Mouse (Mus musculus) retina, postnatal 7 days (tissue): ENCODE results near the gene Gabrb1.

Experiments
- DNase-seq: peaks from one replicate; pipeline ENCODE4 v3.0.0-alpha.2; 2012; ENCODE audit warnings: low read depth, low spot score

Gene Gabrb1

GRCm38 (mm10) chr5:71828996-71829395 lies 171.1 kb downstream of the Gabrb1 start:
- DNase-seq: no peak

DNA sequence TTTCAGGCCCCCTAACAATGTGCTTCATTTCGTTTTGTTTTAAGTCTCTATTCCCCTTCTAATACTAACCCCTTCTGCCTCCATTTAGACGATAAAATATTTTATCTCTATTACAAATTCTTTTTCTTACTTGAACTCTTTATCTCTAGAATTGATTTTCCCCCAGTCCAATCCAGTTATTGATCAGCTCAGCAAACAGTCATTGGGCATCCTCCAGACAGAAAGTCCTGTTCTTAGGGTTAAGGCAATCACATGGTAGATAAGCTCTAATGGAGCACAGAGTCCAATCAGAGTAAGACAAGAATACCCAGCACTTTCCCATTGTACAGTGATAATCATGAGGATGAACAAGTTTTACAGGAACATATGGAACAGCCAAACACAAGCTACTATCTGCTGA lies 172.4 kb downstream of the Gabrb1 start:
- DNase-seq: no peak

GRCm38 (mm10) chr5:71842241-71842640 lies 184.3 kb downstream of the Gabrb1 start:
- no peak for DNase-seq

DNA sequence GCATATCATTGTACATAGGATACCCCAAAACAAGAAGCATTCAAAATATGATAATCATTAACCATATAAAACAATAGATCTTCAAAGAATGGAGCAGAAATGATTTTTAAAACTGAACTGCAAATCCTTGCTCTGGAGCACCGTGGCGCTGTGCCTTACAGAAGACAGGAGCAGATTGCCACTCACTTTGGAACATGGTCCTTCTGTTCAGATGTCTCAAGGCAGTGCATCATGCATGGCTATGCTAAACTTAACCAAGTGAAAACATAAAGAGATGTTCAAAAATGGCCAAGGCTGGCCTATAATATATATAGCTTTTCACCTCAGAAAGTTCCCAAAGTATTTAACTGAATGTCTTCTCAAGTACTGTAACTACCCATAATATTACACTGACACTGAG lies 240.3 kb downstream of the Gabrb1 start:
- no peak for DNase-seq

- no peak for DNase-seq
These were observed 245.5 kb downstream of the Gabrb1 start for GRCm38 (mm10) chr5:71903399-71903798.

DNA sequence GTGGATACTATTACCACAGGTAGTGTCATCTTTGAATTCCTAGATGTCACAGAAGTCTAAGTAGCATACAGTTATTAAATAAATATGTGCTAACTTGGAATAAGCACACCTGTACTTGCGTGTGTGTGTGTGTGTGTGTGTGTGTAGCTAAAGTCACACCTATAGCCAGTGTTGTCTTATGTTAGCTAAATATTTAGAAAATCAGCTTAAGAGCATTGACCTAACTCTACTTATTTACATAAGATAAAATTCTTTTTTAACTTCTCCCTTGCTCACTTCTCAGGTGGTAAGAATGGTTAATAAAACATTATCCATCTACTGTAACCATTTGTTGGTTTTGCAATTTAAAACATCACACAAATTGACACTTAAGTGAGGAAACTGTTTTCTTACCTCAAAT lies 256.1 kb downstream of the Gabrb1 start:
- no peak for DNase-seq

GRCm38 (mm10) chr5:71915711-71916110 lies 257.8 kb downstream of the Gabrb1 start:
- DNase-seq: no peak

GRCm38 (mm10) chr5:71917206-71917605 lies 259.3 kb downstream of the Gabrb1 start:
- no peak for DNase-seq

- DNase-seq: no peak
These were observed 265.7 kb downstream of the Gabrb1 start for GRCm38 (mm10) chr5:71923636-71924035.

GRCm38 (mm10) chr5:71926336-71926735 lies 268.4 kb downstream of the Gabrb1 start:
- no peak for DNase-seq

DNA sequence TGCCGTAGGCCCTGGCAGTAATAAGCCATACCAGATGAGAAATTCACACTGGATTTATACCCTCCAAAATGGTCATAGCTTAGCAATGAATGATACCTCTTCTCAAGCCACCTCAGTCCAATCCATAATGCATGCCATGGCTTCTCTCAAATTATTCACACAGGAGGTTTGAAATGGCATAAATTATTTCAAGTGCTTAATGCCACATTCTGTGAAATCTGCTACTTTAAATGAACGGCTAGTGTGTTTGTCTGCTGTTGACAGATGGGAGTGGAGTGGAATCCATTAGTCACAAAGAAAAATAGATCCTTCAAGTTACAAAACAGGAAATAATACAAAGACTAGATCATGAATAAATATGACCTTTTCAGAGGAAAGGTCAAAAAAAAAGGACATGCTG lies 272.1 kb downstream of the Gabrb1 start:
- DNase-seq: no peak

DNA sequence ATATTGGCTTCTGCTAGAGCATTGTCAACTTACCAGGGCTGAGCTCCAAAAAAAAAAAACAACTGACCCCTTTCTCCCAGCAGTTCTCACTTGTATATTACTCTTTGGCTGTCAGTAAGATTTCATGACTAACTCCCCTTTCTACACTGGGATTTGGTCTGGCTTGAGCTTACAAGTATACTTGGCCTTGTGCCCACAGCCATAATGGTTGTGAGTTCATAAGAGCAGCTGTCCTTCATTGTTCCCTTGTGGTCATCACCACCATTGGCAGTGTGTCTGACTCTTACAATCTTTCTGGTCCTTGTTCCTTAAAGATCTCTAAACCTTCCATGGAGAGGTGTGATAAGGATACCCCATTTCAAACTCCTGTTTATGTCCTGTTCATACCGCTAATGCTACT lies 293.5 kb downstream of the Gabrb1 start:
- DNase-seq: no peak

GRCm38 (mm10) chr5:71955070-71955685 lies 297.3 kb downstream of the Gabrb1 start:
- no peak for DNase-seq

DNA sequence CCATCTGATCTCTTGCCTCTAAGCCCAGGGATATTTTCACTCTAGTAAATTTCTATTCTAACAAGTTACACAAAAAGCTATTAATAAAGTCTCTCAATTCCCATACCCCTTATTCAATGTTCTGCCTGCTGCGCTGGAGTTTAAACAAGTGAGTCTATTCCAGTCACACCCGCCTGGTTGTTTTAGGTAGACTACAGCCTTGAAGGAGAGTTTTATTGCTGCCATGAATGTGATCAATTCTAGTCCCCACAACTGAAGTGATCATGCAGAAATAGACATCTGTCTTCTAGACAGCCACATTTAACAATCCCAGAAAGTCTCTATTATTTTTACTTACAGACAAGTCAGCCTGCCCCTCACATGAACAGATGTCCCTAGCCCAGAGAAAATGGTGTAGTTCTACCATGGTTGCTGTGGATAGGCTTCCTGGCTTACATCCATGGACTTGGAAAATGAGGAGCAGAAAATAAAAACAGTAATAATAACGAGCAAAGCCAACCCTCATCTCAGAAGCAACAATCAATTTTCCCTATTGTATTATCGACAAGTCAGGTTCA lies 307.0 kb downstream of the Gabrb1 start:
- DNase-seq: no peak

DNA sequence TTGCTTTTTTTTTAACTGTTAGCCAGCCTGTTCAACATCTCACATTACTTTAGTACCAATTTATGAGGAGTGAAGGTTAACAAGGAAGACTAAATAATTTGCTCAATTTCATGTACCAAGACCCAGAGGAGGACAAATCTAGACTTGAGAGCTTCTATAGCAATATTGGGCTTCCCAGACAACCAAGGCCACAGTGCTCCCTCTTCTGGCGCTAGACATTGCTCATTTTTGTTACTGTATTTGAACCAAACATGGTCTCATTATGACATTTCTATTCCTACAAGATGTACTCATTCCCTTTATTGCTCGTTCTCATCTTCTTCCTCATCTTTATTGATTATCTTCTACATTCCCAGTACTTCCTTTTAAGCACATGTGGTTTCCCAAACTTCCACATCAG lies 307.6 kb downstream of the Gabrb1 start:
- DNase-seq: no peak

DNA sequence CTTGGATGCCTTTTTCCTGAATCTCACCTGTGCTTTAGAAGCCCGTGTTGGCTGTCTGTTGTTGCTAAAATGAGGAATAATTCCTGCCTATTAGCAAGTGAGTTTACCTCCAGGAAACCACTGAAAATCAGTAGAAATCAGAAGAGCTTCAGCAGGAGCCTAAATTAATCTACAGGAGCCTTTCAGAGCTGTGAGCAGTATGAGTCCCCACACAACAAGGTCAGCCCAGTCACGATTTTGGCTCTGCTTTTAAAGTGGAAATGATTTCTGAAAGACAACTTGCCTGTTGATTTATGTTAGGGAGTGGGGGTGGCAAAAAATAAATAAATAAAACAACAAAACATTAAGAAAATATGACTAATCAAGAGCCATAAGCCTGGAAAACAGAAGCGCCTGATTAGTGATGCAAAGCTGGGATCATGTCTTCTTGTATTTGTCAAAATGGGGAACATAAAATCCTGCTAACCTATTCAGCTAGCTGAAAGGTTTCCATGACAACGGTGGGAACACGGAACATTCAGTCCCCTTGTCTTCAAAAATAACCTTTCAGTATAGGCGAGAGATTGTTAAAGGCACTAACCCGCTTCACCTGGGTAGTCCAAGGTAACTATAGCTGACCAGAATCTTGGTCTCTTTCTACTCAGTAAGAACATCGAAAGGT lies 312.4 kb downstream of the Gabrb1 start:
- no peak for DNase-seq

DNA sequence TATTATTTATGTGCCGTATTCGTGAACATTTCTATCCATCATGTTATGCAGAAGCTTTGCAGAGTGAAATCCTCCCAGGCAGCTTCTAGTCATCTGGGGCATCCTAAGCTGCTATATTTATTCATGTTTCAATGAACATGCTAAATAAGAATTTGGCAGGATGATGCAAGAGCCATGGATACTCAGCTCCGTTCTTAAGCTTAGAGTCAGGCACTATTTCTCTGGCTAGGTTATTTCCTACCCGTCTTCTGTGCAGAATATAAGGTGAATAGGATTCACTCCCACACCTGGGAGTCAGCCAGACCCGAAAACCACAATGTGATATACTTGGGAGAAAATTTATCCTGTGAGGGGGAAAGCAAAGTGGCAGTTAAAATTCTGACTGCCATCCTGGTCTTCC lies 314.9 kb downstream of the Gabrb1 start:
- DNase-seq: no peak

DNA sequence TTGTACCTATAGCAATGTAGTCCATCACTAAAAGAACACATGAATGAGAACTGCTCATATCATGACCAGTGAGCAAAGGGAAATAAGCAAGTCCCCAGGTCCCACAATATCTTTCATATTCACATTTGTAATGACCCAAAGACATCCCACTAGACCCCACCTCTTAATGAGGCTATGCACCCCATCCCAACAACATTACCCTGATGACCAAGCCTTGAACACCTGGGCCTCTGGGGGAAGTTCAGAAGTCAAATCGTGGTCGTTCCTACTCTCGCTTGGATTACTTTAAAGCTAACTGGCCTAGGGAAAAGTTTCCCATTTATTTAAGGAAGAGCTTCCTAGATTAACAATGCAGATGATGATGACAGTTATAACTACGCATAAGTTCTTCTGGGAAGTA lies 318.2 kb downstream of the Gabrb1 start:
- no peak for DNase-seq

DNA sequence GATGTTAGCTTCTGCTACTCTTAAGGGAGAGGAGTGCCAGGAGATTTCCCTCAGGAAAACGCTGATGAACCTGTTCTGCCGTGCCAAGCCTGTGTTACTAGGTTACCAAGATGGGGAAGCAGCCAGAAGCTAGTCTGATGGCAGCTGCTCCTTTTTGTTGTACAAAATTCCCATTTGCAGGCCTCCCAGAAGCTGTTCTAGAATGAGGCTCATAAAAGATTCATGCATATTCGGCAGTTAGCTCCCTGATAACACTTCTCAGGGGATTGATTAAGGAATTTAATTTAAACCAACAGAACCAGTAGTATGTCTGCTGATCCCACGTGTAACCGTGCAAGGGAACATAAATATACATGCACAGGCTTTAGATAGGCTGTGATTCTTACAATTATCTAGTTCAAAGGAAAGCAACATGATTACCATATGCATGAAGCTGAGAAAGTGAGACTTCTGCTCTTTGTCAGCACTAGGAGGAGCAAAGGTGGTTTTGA lies 318.7 kb downstream of the Gabrb1 start:
- DNase-seq: no peak

DNA sequence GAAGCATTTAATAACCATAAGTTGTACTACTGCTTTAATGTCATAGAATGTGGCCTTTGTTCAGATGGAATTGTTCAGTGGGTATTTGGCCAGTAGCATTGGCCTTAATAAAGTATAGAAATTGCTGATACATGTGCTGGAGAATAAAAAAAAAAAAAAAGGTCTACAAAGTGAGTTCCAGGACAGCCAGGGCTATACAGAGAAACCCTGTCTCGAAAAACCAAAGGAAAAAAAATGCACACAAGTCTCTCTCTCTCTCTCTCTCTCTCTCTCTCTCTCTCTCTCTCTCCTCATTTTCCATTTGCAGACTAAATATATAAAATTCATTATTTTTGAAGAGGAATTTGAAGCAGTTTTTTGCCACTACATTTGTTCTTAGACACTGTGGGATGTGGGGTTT lies 328.6 kb downstream of the Gabrb1 start:
- no peak for DNase-seq

GRCm38 (mm10) chr5:71986983-71987398 lies 329.1 kb downstream of the Gabrb1 start:
- no peak for DNase-seq

DNA sequence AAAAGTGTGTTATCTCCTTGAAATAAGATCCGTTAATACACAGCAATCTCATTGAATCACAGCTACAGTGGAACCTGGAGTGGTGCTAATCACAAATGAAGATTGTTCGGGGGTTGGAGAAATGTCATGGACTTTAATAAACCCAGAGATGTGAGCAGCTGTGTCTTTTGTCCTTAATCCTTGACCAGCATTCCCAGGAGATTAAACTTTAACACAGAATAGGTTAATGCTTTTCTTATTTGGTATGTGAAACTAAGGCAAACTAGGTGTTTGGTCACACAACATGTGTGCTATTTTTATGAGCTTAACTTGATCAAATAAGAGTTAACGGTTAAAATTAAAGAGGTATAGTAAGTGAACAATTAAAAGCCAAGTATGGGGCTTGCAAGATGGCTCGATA lies 341.6 kb downstream of the Gabrb1 start:
- DNase-seq: no peak

DNA sequence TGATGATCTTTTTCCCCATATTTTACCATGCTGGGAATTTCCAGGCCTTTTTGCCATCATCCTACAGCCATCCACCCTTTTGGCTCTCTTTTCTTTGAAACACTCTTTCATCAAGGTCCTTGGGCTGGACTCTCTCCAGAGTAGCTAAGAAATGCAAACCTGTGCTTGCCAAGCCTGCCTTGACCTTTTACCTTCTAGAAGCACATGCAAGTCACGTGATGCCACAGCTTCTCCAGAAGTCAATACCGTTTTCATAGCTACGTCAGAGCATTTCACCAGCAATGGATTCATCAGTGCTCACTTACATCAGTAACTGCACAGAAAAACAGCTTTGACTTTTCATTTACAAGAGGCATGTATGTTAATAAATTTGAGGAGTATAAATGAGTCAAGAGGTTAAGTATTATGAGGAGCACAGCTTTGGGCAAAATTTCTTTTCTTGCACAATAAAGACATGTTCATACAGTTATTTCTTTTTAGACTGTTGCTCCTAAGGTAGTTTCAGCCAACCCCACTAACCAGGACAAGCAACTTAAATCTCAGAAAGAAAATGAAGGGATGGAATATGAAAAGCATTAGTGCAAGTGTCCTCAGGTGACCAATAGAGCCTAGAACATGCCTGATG lies 346.0 kb downstream of the Gabrb1 start:
- no peak for DNase-seq
